Mouse (Mus musculus): ENCODE measurements around the gene Frmd8.

- no peak for TF ChIP-seq GATA1 (IDR thresholded peaks at IDR 0.05; ENCODE audit: borderline replicate concordance, low read length)
- no peak for TF ChIP-seq FLI1 (IDR thresholded peaks at IDR 0.05; ENCODE audit: low read length)
Observed at GRCm38 (mm10) chr19:5871273-5871672, 3.8 kb downstream of the Frmd8 start.

Measured in megakaryocyte, embryonic 14.5 days (primary cell).